Mouse (Mus musculus) stomach, postnatal 0 days (tissue): ENCODE measurements around the gene Gm45208. TPM values are rescaled to one million over a fixed set of nuclear protein-coding genes. Genes with fewer than 3 reads are reported as not detected.

Experiments
- ATAC-seq: fragments of 200-750 bp; cut with Nextera tagmentation; 2 replicates; pipeline ENCODE4 v1.8.0; 2017; ENCODE audit not compliant: low FRiP score, low TSS enrichment
- DNase-seq: peaks from one replicate; pipeline ENCODE4 v3.0.0-alpha.2; 2016; ENCODE audit warnings: low spot score
- H3K27ac ChIP-seq: fragments of 300-500 bp; sonication (generic); replicated peaks from 2 replicates; pipeline ENCODE4 v1.5.1; 2014; ENCODE audit warnings: mild to moderate bottlenecking, control low read depth
- H3K27me3 ChIP-seq: fragments of 300-500 bp; sonication (generic); 2 replicates; pipeline ENCODE4 v1.6.1; 2014; ENCODE audit warnings: low read length; ENCODE audit not compliant: control insufficient read depth, insufficient read depth
- H3K36me3 ChIP-seq: fragments of 300-500 bp; sonication (generic); 2 replicates; pipeline ENCODE4 v1.6.1; 2014; ENCODE audit warnings: low read length, mixed read lengths; ENCODE audit not compliant: control insufficient read depth, insufficient read depth
- H3K4me1 ChIP-seq: fragments of 300-500 bp; sonication (generic); replicated peaks from 2 replicates; pipeline ENCODE4 v1.6.1; 2014; ENCODE audit warnings: antibody characterized with exemption; ENCODE audit not compliant: control insufficient read depth, insufficient read depth
- H3K4me2 ChIP-seq: fragments of 300-500 bp; sonication (generic); replicated peaks from 2 replicates; pipeline ENCODE4 v1.6.1; 2014; ENCODE audit warnings: low read depth, mild to moderate bottlenecking, control low read depth, moderate library complexity
- H3K4me3 ChIP-seq: fragments of 300-500 bp; sonication (generic); 2 replicates; pipeline ENCODE4 v1.5.1; 2014; ENCODE audit warnings: low read depth, low read length, control low read depth
- H3K9ac ChIP-seq: fragments of 300-500 bp; sonication (generic); 2 replicates; pipeline ENCODE4 v1.6.1; 2014; ENCODE audit warnings: mild to moderate bottlenecking, low read length, control low read depth, mixed read lengths
- H3K9me3 ChIP-seq: fragments of 300-500 bp; sonication (generic); 2 replicates; pipeline ENCODE4 v1.6.1; 2016; ENCODE audit warnings: low read length; ENCODE audit not compliant: control insufficient read depth
- CTCF ChIP-seq: IDR thresholded peaks from 2 replicates; pipeline ENCODE4 v1.5.1; 2016; ENCODE audit warnings: antibody characterized with exemption, low read depth, mild to moderate bottlenecking, moderate library complexity
- EP300 ChIP-seq: optimal IDR thresholded peaks from 2 replicates; pipeline ENCODE3; 2016; ENCODE audit warnings: antibody characterized with exemption
- WGBS: fragments of 180-500 bp; shearing (Covaris S2); extraction: QIAGEN DNeasy Blood & Tissue Kit; methylation state at CpG from one replicate; pipeline ENCODE4 v1.1.7; 2014; 5-methylcytosine and 5-hydroxymethylcytosine counted together
- polyA plus RNA-seq: library from polyadenylated mRNA; unstranded; fragments of >200 nt; fragmentation: Nextera tagmentation; extraction: Ambion mirVana; gene quantifications from 2 replicates; pipeline ENCODE4 v1.2.1, GENCODE M21; 2015

Gm45208 gene
- polyA plus RNA-seq, 1 experiment from 2014 or later = not detected

DNA sequence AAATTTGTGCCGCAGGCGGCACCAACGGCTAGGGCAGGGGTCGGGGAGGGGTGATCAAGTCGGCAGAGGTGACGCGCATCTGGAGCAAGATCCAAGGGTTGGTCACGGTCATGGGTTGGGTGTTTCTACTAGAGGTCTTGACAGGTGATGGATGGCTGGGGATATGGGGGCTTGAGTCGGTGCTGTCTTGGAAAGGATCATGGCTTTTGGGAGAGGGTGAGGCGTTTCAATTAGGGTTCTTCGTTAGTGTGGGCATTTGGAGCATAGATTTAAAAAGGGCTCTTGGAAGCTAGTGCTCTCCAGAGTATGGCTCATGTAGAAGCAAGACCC is 202 bp downstream of the Gm45208 start:
- DNase-seq (no peak), ATAC-seq (no peak; the same call in 1 of the 2 replicates)
- no peaks in the 10 kb centered on the region for H3K36me3 ChIP-seq
- H3K27me3 ChIP-seq = no peaks in the 10 kb centered on the region
- no peaks in the 10 kb centered on the region for H3K4me1 ChIP-seq
- peak overlapping the region; percentile 55 for H3K4me2 ChIP-seq
- peak overlapping the region; percentile 67 for H3K9ac ChIP-seq
- 21% methylated on average over 11 of the region's 11 CpGs for WGBS
- peak overlapping the region; percentile 52 for H3K4me3 ChIP-seq
- peak overlapping the region; percentile 95 for H3K27ac ChIP-seq
- TF ChIP-seq EP300 (no peak), CTCF (no peak)
- H3K9me3 ChIP-seq = no peaks in the 10 kb centered on the region

DNA sequence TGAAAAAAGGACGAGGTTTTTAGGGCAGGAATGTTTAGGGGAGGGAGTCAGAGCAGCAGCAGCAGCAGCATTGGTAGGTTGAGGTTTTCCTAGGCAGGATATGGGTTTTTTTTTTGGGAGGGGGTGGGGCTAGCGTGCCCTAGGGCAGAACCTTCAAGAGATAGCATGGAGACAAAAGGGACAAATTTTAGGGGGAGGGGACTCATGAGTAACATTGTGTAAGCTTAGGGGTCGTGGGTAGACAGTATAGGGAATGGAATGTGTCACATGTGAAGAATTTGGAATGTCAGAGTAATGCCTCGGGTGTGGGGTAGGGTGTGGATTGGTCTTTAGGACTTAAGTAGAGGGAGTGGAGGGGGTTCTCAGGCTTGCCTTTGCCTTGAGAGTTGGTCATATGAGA is 646 bp downstream of the Gm45208 start:
- H3K4me1 ChIP-seq = no peaks in the 10 kb centered on the region
- H3K4me3 ChIP-seq = peak overlapping the region; percentile 52
- H3K9me3 ChIP-seq = no peaks in the 10 kb centered on the region
- H3K27ac ChIP-seq = no peak overlapping the region; the same call in 1 of the 2 replicates
- no peak for TF ChIP-seq EP300
- no peak for TF ChIP-seq CTCF
- ATAC-seq (no peak), DNase-seq (no peak)
- H3K4me2 ChIP-seq = peak overlapping the region; percentile 55
- peak overlapping the region; percentile 67; the same call in 1 of the 2 replicates for H3K9ac ChIP-seq
- no peaks in the 10 kb centered on the region for H3K27me3 ChIP-seq
- 13% methylated on average over 4 of the region's 4 CpGs for WGBS
- no peaks in the 10 kb centered on the region for H3K36me3 ChIP-seq

DNA sequence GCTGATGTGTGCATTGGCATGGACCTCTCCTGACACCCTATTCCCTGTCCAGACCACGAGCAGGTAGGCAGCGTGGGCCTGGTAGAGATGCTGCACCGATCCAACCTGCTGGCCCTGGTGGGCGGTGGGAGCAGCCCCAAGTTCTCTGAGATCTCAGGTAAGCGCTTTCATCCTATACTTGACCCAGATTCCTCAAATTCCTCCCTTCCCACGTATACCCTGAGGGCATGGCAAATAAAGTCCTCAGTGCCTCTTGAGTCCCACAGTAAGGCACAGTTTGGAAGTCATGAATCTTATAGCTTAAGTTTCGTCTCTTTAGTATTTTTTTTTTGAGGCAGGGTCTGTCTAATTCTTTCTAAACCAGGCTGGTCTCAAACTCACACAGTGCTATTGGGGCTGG is 2.1 kb downstream of the Gm45208 start:
- H3K4me3 ChIP-seq = no peak overlapping the region
- H3K36me3 ChIP-seq = no peaks in the 10 kb centered on the region
- H3K27me3 ChIP-seq = no peaks in the 10 kb centered on the region
- no peak overlapping the region for H3K27ac ChIP-seq
- no peaks in the 10 kb centered on the region for H3K9me3 ChIP-seq
- no peaks in the 10 kb centered on the region for H3K4me1 ChIP-seq
- no peak for TF ChIP-seq EP300
- no peak for ATAC-seq
- WGBS = 73% methylated on average over 7 of the region's 7 CpGs
- DNase-seq = no peak
- no peak overlapping the region for H3K9ac ChIP-seq
- H3K4me2 ChIP-seq = no peak overlapping the region

DNA sequence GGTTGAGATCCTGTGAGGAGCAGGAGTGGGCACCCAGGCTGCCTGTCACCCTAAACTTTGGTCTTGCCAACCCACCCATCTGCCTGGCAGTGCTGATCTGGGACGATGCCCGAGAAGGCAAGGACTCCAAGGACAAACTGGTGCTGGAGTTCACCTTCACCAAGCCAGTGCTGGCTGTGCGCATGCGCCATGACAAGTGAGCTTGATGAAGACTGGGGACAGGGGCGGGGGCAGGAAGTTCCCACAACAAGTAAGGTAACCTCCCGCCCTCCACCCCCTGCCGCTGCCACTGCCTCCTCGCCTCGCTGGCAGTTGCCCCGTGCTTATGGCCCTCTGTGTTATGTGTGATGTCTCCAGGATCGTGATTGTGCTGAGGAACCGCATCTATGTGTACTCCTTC is 3.8 kb downstream of the Gm45208 start:
- WGBS = 83% methylated on average over 12 of the region's 12 CpGs

DNA sequence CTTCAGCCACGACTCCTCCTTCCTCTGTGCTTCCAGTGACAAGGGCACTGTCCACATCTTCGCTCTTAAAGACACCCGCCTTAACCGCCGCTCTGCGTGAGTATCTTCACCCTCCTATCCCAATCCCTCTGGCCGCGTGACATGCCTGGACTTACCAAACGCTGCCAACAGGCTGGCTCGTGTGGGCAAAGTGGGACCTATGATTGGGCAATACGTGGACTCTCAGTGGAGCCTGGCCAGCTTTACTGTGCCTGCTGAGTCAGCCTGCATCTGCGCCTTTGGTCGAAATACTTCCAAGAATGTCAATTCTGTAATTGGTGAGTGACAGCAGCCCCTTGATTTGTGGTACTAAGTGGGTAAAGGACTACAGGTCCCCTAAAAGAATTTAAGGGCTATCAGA is 5.1 kb downstream of the Gm45208 start:
- Histone ChIP-seq H3K27me3 (no peaks in the 10 kb centered on the region), H3K9me3 (no peaks in the 10 kb centered on the region), H3K27ac (no peak overlapping the region), H3K4me1 (no peaks in the 10 kb centered on the region), H3K36me3 (no peaks in the 10 kb centered on the region), H3K4me2 (no peak overlapping the region), H3K9ac (no peak overlapping the region), H3K4me3 (no peak overlapping the region)
- ATAC-seq (no peak), DNase-seq (no peak)
- WGBS = 86% methylated on average over 13 of the region's 13 CpGs
- TF ChIP-seq CTCF (no peak), EP300 (no peak)

More for the DNA sequence above, 3.8 kb downstream of the Gm45208 start:
- TF ChIP-seq EP300 (no peak), CTCF (no peak)
- Histone ChIP-seq H3K9me3 (no peaks in the 10 kb centered on the region), H3K27ac (no peak overlapping the region), H3K4me3 (no peak overlapping the region), H3K9ac (no peak overlapping the region), H3K4me2 (no peak overlapping the region), H3K4me1 (no peaks in the 10 kb centered on the region), H3K36me3 (no peaks in the 10 kb centered on the region), H3K27me3 (no peaks in the 10 kb centered on the region)
- ATAC-seq = no peak
- DNase-seq = no peak

DNA sequence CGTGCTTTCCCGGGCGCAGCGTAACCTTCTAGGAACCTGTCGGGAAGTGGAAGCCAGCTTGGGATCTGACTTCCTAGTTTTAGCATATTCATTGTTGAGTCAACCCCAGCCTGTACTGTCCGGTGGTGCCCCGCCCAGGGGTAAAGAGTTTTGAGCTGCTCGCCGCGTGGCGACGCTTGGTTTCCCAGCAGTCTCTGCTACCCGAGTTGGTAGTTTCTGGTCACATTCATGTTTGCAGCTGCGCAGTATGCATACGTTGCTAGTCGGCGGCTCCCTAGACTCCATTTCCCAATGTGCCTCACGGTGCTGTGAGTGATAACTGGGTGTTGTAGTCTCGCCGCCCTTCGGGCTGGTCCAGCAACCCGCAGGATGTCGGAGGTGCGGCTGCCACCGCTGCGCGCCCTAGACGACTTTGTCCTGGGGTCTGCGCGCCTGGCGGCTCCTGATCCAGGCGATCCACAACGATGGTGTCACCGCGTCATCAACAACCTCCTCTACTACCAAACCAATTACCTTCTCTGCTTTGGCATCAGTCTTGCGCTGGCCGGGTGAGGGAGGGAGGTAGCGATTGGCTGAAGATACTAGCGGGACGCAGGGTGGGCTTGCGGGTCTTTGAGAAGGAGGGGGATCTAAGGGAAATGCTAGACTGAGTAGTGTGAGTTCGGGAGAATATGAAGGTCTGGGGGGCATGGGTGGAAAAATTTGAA is 6.3 kb downstream of the Gm45208 start, which contains the start of gene Praf2:
Gene Praf2, plus strand, starts transcription at position 225 of the 707 bp plus-strand sequence.
- no peaks in the 10 kb centered on the region for H3K4me1 ChIP-seq
- peak within 1 kb of the TSS; percentile 41; the same call in 1 of the 2 replicates for H3K9ac ChIP-seq

More for the DNA sequence above, 6.3 kb downstream of the Gm45208 start, which contains the start of gene Praf2:
- Histone ChIP-seq H3K27ac (peak within 1 kb of the TSS; percentile 45), H3K9me3 (no peaks in the 10 kb centered on the region), H3K27me3 (no peaks in the 10 kb centered on the region), H3K4me2 (peak within 1 kb of the TSS; percentile 45), H3K36me3 (no peaks in the 10 kb centered on the region), H3K4me3 (peak within 1 kb of the TSS; percentile 37)
- DNase-seq = peak; percentile 78
- 20% methylated on average over 39 of the region's 42 CpGs for WGBS
- TF ChIP-seq CTCF (peak; percentile 19; the same call in 1 of the 2 replicates), EP300 (no peak)
- ATAC-seq = peak; percentile 90
